Mouse (Mus musculus): ENCODE results near the gene Tagap1. TPM values are rescaled to one million over a fixed set of nuclear protein-coding genes. Genes with fewer than 3 reads are reported as not detected.

Tagap1 gene
- total RNA-seq, 2 experiments from 2014 or later = 7.7 to 8.1 TPM

Other genes with a start within 250 kb of the Tagap1 start
- gene Ezr, start 178.4 kb downstream of the Tagap1 start, total RNA-seq (2021) = 10 to 100 TPM; 48.8 to 56.9 TPM
- 10 to 100 TPM; 46.6 to 51.7 TPM for gene Rsph3b, start 12.5 kb downstream of the Tagap1 start, total RNA-seq (2021)
- 100 to 1,000 TPM; 172 to 175 TPM for gene Rnaset2b, start 9.5 kb upstream of the Tagap1 start, total RNA-seq (2021)
- gene Gm49721, start 17.7 kb upstream of the Tagap1 start, total RNA-seq (2021) = not detected
- not detected for gene Gm1604a, start 64.4 kb upstream of the Tagap1 start, total RNA-seq (2021)
- gene Rps6ka2, start 209.0 kb upstream of the Tagap1 start, total RNA-seq (2021) = 10 to 100 TPM; 18.3 to 18.5 TPM

Data from heart, postnatal 14 days (tissue).